Mouse (Mus musculus): ENCODE measurements around the gene Gne. TPM values are rescaled to one million over a fixed set of nuclear protein-coding genes. Genes with fewer than 3 reads are reported as not detected.

The Gne gene
- total and polyA plus RNA-seq, 3 experiments, result 12.9 to 27.7 (median 24.5) TPM

DNA sequence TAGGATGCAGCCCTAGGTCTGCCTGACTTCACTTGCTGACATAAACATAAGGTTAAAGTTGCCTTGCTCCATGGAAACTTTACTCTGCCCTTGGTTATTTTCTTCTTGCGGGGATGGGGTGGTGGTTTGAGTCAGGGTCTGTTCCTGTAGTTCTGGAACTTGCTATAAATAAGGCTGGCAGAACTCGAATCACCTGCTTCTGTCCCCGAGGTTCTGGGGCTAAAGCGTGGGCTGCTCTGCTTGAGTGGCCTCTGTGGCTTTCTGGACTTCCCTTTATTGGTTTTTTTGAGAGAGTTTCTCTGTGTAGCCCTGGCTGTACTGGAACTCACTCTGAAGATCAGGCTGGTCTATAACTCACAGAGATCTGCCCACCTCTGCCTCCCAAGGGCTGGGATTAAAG, 67.9 kb downstream of the Gne start:
- Histone ChIP-seq H3K27ac (no peak overlapping the region), H3K9ac (ENCODE audit: low read depth, low read length) (peak overlapping the region; percentile 41; the same call in 1 of the 2 replicates), H3K79me2 (replicated peaks; ENCODE audit: control insufficient read depth, insufficient read depth, low read length) (peaks cover 12% of the 10 kb centered on the region), H3K36me3 (ENCODE audit: control insufficient read depth, insufficient read depth, low read length) (peaks cover 20% of the 10 kb centered on the region), H3K27me3 (ENCODE audit: control insufficient read depth, insufficient read depth, low read length) (no peaks in the 10 kb centered on the region), H3K4me3 (no peak overlapping the region), H3K4me1 (ENCODE audit: control insufficient read depth, insufficient read depth, low read length) (peaks cover 10% of the 10 kb centered on the region)
- WGBS, result 77% methylated on average over 4 of the region's 4 CpGs
- peak in 1 of 2 experiments; percentile 14 for DNase-seq
- no peak for TF ChIP-seq CTCF (IDR thresholded peaks at IDR 0.05)
- no peak for TF ChIP-seq POLR2A (IDR thresholded peaks at IDR 0.05; ENCODE audit: insufficient read depth, low read depth, low read length)
- no peak for TF ChIP-seq EP300 (IDR thresholded peaks at IDR 0.05; ENCODE audit: insufficient read depth, low read depth, low read length)
- intact Hi-C loops (cut with DNase I), result no loop called here

DNA sequence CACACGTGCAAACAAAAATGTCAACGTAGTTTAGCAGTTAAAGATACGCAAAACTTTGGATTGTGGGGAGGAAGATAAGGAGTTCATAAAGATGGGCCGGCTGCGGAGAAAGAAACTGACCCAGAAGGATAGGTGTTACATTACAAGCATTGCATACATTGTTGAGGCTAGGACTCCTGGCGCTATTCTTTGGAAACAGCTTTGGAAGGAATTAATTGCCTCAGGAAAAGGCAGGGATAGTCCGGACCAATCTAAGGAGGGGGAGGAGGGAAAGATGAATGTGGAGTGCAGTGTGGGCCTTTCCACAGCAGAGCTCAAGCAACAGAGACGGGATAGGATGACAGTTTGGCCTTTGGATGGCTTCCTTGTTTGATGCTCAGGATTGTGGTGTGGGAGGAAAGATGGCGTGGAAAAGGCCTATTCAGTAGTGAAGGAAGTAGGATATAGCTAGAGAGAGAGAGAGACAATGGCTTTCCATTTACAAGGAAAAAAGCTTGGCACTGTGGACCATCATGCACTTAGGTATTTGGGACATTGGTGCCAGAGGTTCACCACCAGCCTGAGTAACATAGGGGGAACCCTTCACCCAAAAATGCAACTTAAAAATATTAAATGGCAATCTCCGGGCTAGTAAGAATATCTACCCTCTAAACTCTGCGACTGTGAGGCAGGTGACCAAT, 70.4 kb downstream of the Gne start:
- Histone ChIP-seq H3K36me3 (ENCODE audit: control insufficient read depth, insufficient read depth, low read length) (peaks cover 18% of the 10 kb centered on the region), H3K79me2 (replicated peaks; ENCODE audit: control insufficient read depth, insufficient read depth, low read length) (peaks cover 9% of the 10 kb centered on the region), H3K4me1 (ENCODE audit: control insufficient read depth, insufficient read depth, low read length) (peaks cover 10% of the 10 kb centered on the region), H3K9ac (ENCODE audit: low read depth, low read length) (peak overlapping the region; percentile 72), H3K4me3 (peak overlapping the region; percentile 70), H3K27me3 (ENCODE audit: control insufficient read depth, insufficient read depth, low read length) (no peaks in the 10 kb centered on the region), H3K27ac (peak overlapping the region; percentile 75)
- DNase-seq, result peak in 1 of 2 experiments; percentile 13
- intact Hi-C loops (cut with DNase I), result no loop called here
- 15% methylated on average over 11 of the region's 11 CpGs for WGBS
- no peak for TF ChIP-seq POLR2A (IDR thresholded peaks at IDR 0.05; ENCODE audit: insufficient read depth, low read depth, low read length)
- no peak for TF ChIP-seq EP300 (IDR thresholded peaks at IDR 0.05; ENCODE audit: insufficient read depth, low read depth, low read length)
- no peak for TF ChIP-seq CTCF (IDR thresholded peaks at IDR 0.05)

DNA sequence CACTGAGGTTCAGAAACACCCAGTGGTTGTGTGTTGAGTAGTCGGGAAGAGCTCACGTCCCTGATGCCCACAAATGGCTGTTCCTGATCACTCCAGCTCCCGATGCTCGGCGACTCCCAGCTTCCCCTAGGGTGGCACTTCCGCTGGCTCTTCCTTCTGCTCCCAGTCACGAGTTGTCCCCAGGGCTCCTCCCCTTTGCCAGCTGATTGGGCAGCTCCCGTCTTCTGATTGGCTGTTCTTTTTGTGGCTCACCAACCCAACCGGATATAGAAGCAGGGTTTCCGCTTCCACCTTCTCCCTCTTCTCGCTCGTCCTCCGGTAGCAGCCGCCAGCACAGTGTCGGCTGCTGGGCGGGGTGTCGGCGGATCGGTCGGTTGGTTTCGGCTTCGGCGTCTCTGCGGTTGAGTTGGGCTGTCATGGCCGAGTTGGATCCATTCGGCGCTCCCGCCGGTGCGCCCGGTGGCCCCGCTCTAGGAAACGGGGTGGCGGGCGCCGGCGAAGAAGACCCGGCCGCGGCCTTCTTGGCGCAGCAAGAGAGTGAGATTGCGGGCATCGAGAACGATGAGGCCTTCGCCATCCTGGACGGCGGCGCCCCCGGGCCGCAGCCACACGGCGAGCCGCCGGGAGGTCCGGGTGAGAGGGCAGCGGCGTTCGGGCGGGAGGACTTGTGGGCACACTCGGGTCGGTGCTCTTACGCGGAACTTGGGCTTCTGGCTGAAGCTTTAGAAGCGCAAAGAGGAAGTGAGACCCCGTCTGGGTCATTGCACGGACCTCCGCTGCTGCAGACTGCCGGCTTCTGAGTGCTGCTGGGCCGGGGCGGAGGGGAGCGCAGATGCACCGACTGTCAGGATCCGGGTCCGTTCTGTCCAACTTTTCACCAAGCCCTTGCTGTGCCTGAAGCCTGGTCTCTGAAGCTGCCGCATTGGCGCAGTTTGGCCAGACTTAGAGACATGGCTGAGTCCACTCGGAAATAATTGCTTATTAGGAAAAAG, 71.3 kb downstream of the Gne start:
- H3K27ac ChIP-seq, result peak overlapping the region; percentile 75
- peak; percentile 75; the same call in 1 of the 2 replicates for TF ChIP-seq EP300 (IDR thresholded peaks at IDR 0.05; ENCODE audit: insufficient read depth, low read depth, low read length)
- peak; percentile 96 for TF ChIP-seq POLR2A (IDR thresholded peaks at IDR 0.05; ENCODE audit: insufficient read depth, low read depth, low read length)
- no peak for TF ChIP-seq CTCF (IDR thresholded peaks at IDR 0.05)
- H3K79me2 ChIP-seq (replicated peaks; ENCODE audit: control insufficient read depth, insufficient read depth, low read length), result peaks cover 8% of the 10 kb centered on the region
- H3K9ac ChIP-seq (ENCODE audit: low read depth, low read length), result peak overlapping the region; percentile 72
- WGBS, result under 1% methylated on average over 77 of the region's 77 CpGs
- H3K4me3 ChIP-seq, result peak overlapping the region; percentile 70
- H3K36me3 ChIP-seq (ENCODE audit: control insufficient read depth, insufficient read depth, low read length), result peaks cover 18% of the 10 kb centered on the region
- intact Hi-C loops (cut with DNase I), result no loop called here
- peak; percentile 89 to 95 for DNase-seq
- H3K4me1 ChIP-seq (ENCODE audit: control insufficient read depth, insufficient read depth, low read length), result peaks cover 10% of the 10 kb centered on the region
- no peaks in the 10 kb centered on the region for H3K27me3 ChIP-seq (ENCODE audit: control insufficient read depth, insufficient read depth, low read length)

DNA sequence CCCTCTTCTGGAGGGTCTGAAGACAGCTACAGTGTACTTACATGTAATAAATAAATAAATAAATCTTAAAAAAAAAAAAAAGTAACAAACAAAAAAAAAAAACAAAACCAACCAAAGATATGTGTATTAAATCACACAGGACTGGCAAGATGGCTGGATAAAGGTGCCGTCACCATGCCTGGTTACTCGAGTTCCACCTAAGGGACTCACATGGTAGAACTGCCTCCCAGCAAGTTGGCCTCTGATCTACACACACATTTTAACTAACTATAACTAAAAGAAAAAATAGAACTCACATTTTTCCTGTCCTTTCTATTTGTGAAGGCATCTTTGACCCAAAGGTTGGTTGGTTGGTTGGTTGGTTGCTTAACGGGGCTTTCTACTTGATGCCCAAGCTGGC, 72.2 kb downstream of the Gne start:
- intact Hi-C loops (cut with DNase I), result no loop called here
- TF ChIP-seq CTCF (IDR thresholded peaks at IDR 0.05) (no peak), EP300 (IDR thresholded peaks at IDR 0.05; ENCODE audit: insufficient read depth, low read depth, low read length) (no peak), POLR2A (IDR thresholded peaks at IDR 0.05; ENCODE audit: insufficient read depth, low read depth, low read length) (no peak)
- H3K36me3 ChIP-seq (ENCODE audit: control insufficient read depth, insufficient read depth, low read length), result peaks cover 18% of the 10 kb centered on the region
- no peak for DNase-seq
- no peak overlapping the region for H3K9ac ChIP-seq (ENCODE audit: low read depth, low read length)
- no peaks in the 10 kb centered on the region for H3K27me3 ChIP-seq (ENCODE audit: control insufficient read depth, insufficient read depth, low read length)
- peaks cover 10% of the 10 kb centered on the region for H3K4me1 ChIP-seq (ENCODE audit: control insufficient read depth, insufficient read depth, low read length)
- peaks cover 8% of the 10 kb centered on the region for H3K79me2 ChIP-seq (replicated peaks; ENCODE audit: control insufficient read depth, insufficient read depth, low read length)
- H3K4me3 ChIP-seq, result peak overlapping the region; percentile 70
- WGBS, result 71% methylated on average over 3 of the region's 3 CpGs
- peak overlapping the region; percentile 75 for H3K27ac ChIP-seq

DNA sequence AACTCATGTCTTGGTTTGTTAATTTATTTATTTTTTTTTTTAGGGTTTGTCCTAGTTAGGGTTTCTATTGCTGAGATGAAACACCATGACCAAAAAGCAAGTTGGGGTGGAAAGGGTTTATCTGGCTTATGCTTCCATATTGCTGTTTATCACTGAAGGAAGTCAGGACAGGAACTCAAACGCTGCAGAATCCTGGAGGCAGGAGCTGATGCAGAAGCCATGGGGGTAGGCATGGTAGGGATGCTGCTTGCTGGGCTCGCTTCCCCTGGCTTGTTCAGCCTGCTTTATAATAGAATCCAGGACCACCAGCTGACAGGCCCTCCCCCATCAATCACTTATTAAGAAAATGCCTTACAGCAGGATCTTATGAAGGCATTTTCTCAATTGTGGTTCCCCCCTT, 73.1 kb downstream of the Gne start:
- H3K79me2 ChIP-seq (replicated peaks; ENCODE audit: control insufficient read depth, insufficient read depth, low read length), result peaks cover 8% of the 10 kb centered on the region
- DNase-seq, result no peak
- no peaks in the 10 kb centered on the region for H3K27me3 ChIP-seq (ENCODE audit: control insufficient read depth, insufficient read depth, low read length)
- H3K36me3 ChIP-seq (ENCODE audit: control insufficient read depth, insufficient read depth, low read length), result peaks cover 15% of the 10 kb centered on the region
- peaks cover 10% of the 10 kb centered on the region for H3K4me1 ChIP-seq (ENCODE audit: control insufficient read depth, insufficient read depth, low read length)
- intact Hi-C loops (cut with DNase I), result no loop called here
- TF ChIP-seq EP300 (IDR thresholded peaks at IDR 0.05; ENCODE audit: insufficient read depth, low read depth, low read length) (no peak), POLR2A (IDR thresholded peaks at IDR 0.05; ENCODE audit: insufficient read depth, low read depth, low read length) (no peak), CTCF (IDR thresholded peaks at IDR 0.05) (no peak)
- no peak overlapping the region for H3K9ac ChIP-seq (ENCODE audit: low read depth, low read length)
- WGBS, result 52% methylated on average over 2 of the region's 2 CpGs
- H3K4me3 ChIP-seq, result no peak overlapping the region
- H3K27ac ChIP-seq, result no peak overlapping the region

Data from heart, adult 2 months (tissue).